Mouse (Mus musculus) hematopoietic multipotent progenitor cell, adult 10-12 weeks (in vitro differentiated cells): ENCODE data around the gene Grk4. TPM values are rescaled to one million over a fixed set of nuclear protein-coding genes. Genes with fewer than 3 reads are reported as not detected.

ENCODE experiments used
- polyA plus RNA-seq: library from polyadenylated mRNA; stranded (reverse); fragments of >175 nt; gene quantifications from 2 replicates; pipeline ENCODE4 v1.2.3, GENCODE M21; 2012; ENCODE audit warnings: low replicate concordance

Gene Grk4
- polyA plus RNA-seq: 1.2 and 2.6 TPM in 2 replicates

DNA sequence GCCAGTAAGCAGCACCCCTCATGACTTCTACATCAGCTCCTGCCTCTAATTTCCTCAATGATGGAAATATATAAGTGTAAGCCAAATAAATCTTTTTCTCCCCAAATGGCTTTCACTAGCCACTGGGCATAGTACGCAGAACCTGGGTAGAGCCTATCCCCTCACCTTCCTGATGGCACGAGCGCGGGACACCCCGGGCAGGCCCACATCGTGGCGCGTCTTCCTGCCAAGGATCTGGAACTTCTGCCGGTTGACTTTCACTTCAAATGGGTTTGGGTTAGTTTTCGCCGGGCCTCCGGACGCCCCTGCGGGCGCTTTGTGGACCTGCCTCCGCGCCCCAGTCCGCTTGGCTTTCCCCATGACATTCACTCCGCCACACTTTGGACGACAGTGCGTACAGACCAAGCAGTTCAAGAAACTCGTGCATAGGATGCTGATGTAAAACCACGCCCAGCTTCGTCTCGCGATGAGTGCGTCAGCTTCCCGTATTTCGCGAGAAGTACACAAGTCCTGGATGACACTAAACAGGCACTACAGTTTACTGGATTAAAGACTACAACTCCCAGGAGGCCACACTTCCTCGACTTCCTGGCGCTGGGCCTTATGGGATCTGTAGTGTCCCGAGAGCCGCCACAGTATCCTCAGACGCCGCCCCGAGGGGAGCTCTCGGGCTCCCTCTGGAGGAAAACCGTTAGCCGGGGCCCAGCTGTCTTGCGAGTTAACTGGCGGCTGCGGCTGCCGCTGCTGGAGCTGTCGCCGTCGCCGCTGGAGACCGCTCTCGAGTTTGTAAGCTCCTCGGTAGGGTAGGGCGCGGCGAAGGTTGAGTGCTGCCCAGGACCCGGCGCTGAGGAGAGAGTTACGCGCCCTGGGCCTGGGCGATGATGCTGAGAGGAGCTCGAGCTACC, at the start of gene Grk4, which contains the start of gene Nop14:
Gene Grk4 (plus strand): TSS at position 694 of the 905 bp plus-strand sequence.
Gene Nop14 (minus strand): TSS at position 463 of the 905 bp plus-strand sequence.

DNA sequence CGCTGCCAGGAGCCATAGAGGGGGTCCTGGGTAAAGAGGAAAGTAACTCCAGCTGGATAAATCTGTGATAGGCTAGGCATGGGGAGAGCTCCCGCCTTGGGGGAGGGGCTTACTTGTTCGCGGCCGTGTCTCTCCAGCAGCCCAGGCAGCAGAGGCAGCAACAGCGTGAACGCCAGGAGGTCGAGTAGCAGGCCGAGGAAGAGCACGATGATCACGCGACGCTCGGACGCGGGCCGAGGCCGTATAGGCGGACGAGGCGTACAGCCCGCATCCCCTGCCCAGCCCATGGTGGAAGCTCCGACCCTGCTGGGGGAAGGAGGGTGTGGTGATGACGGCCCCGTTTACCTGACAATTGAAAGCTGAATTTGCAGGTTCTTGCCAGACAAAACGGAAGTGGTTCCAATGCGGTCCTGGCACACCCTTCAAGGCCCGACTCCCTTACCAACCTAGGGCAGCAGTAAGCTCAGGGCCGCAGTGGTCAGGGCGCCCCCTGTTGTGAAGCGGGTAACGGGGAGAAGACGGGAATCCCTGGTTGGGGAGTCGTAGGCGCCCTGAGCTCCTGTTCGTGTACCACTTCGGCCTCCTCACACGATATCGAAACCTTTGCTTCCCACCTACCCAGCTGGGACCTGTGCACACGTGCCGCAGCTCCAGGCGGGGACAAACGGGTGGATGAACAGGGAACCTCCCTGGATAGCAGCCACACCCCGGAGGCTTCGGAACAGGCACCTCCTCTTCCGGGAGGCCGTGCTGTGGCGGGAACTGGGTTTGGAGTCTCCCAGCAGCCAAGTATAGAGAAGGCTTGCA, 23.5 kb upstream of the Grk4 start, which contains the start of gene Mfsd10:
Gene Mfsd10 (minus strand): TSS at position 732 of the 807 bp plus-strand sequence.

DNA sequence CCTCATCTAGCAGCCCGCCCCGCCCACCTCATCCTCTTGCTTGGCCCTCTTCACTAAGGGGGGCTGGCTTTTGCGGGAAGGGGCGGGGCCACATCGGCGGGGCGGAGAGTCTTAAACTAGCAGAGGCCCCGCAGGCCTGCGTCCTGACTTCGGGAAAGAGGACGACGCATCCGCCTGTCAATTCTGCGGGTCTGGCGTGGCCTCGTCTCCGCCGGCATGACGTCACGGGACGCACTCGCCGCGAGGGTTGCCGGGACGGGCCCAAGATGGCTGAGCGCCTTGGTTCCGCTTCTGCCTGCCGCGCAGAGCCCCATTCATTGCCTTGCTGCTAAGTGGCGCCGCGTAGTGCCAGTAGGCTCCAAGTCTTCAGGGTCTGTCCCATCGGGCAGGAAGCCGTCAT, 101.3 kb downstream of the Grk4 start, which contains the start of gene Htt:
Gene Htt (plus strand): TSS at position 232 of the 400 bp plus-strand sequence.

Other genes with a start within 250 kb of the Grk4 start
- gene Tnip2, start 146.4 kb upstream of the Grk4 start, polyA plus RNA-seq: 9.3 and 14.2 TPM in 2 replicates
- gene Sh3bp2, start 134.5 kb upstream of the Grk4 start, polyA plus RNA-seq: 90.1 and 98.1 TPM in 2 replicates
- gene Add1, start 86.7 kb upstream of the Grk4 start, polyA plus RNA-seq: 443 and 592 TPM in 2 replicates
- 177 and 427 TPM in 2 replicates for gene Mfsd10, start 23.2 kb upstream of the Grk4 start, polyA plus RNA-seq
- 16.8 and 17.9 TPM in 2 replicates for gene Nop14, start 231 bp upstream of the Grk4 start, polyA plus RNA-seq
- gene Htt, start 101.4 kb downstream of the Grk4 start, polyA plus RNA-seq: 4.7 and 7.9 TPM in 2 replicates
- gene Msantd1, start 247.6 kb downstream of the Grk4 start, polyA plus RNA-seq: 0.21 and 0.30 TPM in 2 replicates